Mouse (Mus musculus): ENCODE results near the gene Muc13. TPM values are rescaled to one million over a fixed set of nuclear protein-coding genes. Genes with fewer than 3 reads are reported as not detected.
A peak's percentile ranks its signal among the peaks of the same experiment; 100 is the strongest.

Gene Muc13
- polyA plus RNA-seq, 1 experiment from 2014 or later: 3.2 TPM

- no peak overlapping the region for H3K9ac ChIP-seq (ENCODE audit: low read depth, low read length)
- H3K27ac ChIP-seq (ENCODE audit: low read length): no peak overlapping the region
- WGBS (ENCODE audit: insufficient replicate concordance): 26% methylated on average over 7 of the region's 7 CpGs
- H3K36me3 ChIP-seq (ENCODE audit: control insufficient read depth, insufficient read depth): no peaks in the 10 kb centered on the region
- no peaks in the 10 kb centered on the region for H3K9me3 ChIP-seq (replicated peaks; ENCODE audit: control insufficient read depth, low read length)
- no peaks in the 10 kb centered on the region for H3K27me3 ChIP-seq (ENCODE audit: control insufficient read depth, insufficient read depth, low read depth, low read length)
- H3K4me3 ChIP-seq (ENCODE audit: low read depth, low read length): no peak overlapping the region
- no peak overlapping the region for H3K4me2 ChIP-seq (ENCODE audit: low read depth, low read length)
- no peak for ATAC-seq (ENCODE audit: low read depth)
- H3K4me1 ChIP-seq (ENCODE audit: control insufficient read depth, low read depth, low read length): peaks cover 9% of the 10 kb centered on the region; the same call in 1 of the 2 replicates
Observed at GRCm38 (mm10) chr16:33776766-33777529, 16.9 kb upstream of the Muc13 start.

DNA sequence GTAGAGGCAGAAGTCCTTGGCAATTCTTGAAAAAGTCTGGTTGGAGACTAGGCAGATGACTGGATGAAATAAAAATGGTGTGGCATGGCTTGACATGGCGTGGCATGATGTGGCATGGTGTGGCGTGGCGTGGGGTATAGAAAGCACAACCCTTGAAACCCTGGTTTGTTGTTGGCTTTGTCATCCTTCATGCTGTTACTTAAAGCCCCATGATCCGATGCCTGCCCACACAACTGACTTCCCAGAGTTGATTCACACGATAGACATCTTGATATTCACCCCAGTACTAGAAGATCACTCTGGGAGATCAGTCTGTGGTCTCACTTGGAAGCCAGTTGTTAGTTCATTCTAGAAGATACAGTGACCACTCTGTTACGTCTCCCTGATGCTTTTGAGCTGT lies 16.2 kb upstream of the Muc13 start:
- Histone ChIP-seq H3K4me2 (ENCODE audit: low read depth, low read length) (no peak overlapping the region), H3K4me1 (ENCODE audit: control insufficient read depth, low read depth, low read length) (peaks cover 11% of the 10 kb centered on the region), H3K9me3 (replicated peaks; ENCODE audit: control insufficient read depth, low read length) (no peaks in the 10 kb centered on the region), H3K27ac (ENCODE audit: low read length) (no peak overlapping the region), H3K9ac (ENCODE audit: low read depth, low read length) (no peak overlapping the region), H3K36me3 (ENCODE audit: control insufficient read depth, insufficient read depth) (no peaks in the 10 kb centered on the region), H3K4me3 (ENCODE audit: low read depth, low read length) (no peak overlapping the region), H3K27me3 (ENCODE audit: control insufficient read depth, insufficient read depth, low read depth, low read length) (no peaks in the 10 kb centered on the region)
- 64% methylated on average over 6 of the region's 6 CpGs for WGBS (ENCODE audit: insufficient replicate concordance)
- ATAC-seq (ENCODE audit: low read depth): no peak

- 26% methylated on average over 5 of the region's 5 CpGs for WGBS (ENCODE audit: insufficient replicate concordance)
- Histone ChIP-seq H3K27me3 (ENCODE audit: control insufficient read depth, insufficient read depth, low read depth, low read length) (no peaks in the 10 kb centered on the region), H3K9me3 (replicated peaks; ENCODE audit: control insufficient read depth, low read length) (no peaks in the 10 kb centered on the region), H3K4me3 (ENCODE audit: low read depth, low read length) (no peak overlapping the region), H3K9ac (ENCODE audit: low read depth, low read length) (no peak overlapping the region), H3K4me2 (ENCODE audit: low read depth, low read length) (no peak overlapping the region), H3K27ac (ENCODE audit: low read length) (no peak overlapping the region), H3K36me3 (ENCODE audit: control insufficient read depth, insufficient read depth) (no peaks in the 10 kb centered on the region), H3K4me1 (ENCODE audit: control insufficient read depth, low read depth, low read length) (peaks cover 8% of the 10 kb centered on the region)
- ATAC-seq (ENCODE audit: low read depth): peak; percentile 58
Observed at GRCm38 (mm10) chr16:33781789-33782728, 11.8 kb upstream of the Muc13 start.

- Histone ChIP-seq H3K27ac (ENCODE audit: low read length) (no peak overlapping the region), H3K9me3 (replicated peaks; ENCODE audit: control insufficient read depth, low read length) (no peaks in the 10 kb centered on the region), H3K4me3 (ENCODE audit: low read depth, low read length) (no peak overlapping the region), H3K36me3 (ENCODE audit: control insufficient read depth, insufficient read depth) (no peaks in the 10 kb centered on the region), H3K9ac (ENCODE audit: low read depth, low read length) (no peak overlapping the region), H3K4me1 (ENCODE audit: control insufficient read depth, low read depth, low read length) (peaks cover 8% of the 10 kb centered on the region), H3K4me2 (ENCODE audit: low read depth, low read length) (no peak overlapping the region), H3K27me3 (ENCODE audit: control insufficient read depth, insufficient read depth, low read depth, low read length) (no peaks in the 10 kb centered on the region)
- WGBS (ENCODE audit: insufficient replicate concordance): 30% methylated on average over 1 of the region's 1 CpGs
- ATAC-seq (ENCODE audit: low read depth): no peak
Observed at GRCm38 (mm10) chr16:33782729-33783091, 11.1 kb upstream of the Muc13 start.

- H3K27ac ChIP-seq (ENCODE audit: low read length): no peak overlapping the region
- 27% methylated on average over 1 of the region's 1 CpGs for WGBS (ENCODE audit: insufficient replicate concordance)
- H3K4me1 ChIP-seq (ENCODE audit: control insufficient read depth, low read depth, low read length): peaks cover 8% of the 10 kb centered on the region
- H3K9ac ChIP-seq (ENCODE audit: low read depth, low read length): no peak overlapping the region
- no peaks in the 10 kb centered on the region for H3K9me3 ChIP-seq (replicated peaks; ENCODE audit: control insufficient read depth, low read length)
- H3K4me2 ChIP-seq (ENCODE audit: low read depth, low read length): no peak overlapping the region
- no peak overlapping the region for H3K4me3 ChIP-seq (ENCODE audit: low read depth, low read length)
- ATAC-seq (ENCODE audit: low read depth): no peak
- H3K27me3 ChIP-seq (ENCODE audit: control insufficient read depth, insufficient read depth, low read depth, low read length): no peaks in the 10 kb centered on the region
- no peaks in the 10 kb centered on the region for H3K36me3 ChIP-seq (ENCODE audit: control insufficient read depth, insufficient read depth)
Observed at GRCm38 (mm10) chr16:33784547-33784946, 9.3 kb upstream of the Muc13 start.

DNA sequence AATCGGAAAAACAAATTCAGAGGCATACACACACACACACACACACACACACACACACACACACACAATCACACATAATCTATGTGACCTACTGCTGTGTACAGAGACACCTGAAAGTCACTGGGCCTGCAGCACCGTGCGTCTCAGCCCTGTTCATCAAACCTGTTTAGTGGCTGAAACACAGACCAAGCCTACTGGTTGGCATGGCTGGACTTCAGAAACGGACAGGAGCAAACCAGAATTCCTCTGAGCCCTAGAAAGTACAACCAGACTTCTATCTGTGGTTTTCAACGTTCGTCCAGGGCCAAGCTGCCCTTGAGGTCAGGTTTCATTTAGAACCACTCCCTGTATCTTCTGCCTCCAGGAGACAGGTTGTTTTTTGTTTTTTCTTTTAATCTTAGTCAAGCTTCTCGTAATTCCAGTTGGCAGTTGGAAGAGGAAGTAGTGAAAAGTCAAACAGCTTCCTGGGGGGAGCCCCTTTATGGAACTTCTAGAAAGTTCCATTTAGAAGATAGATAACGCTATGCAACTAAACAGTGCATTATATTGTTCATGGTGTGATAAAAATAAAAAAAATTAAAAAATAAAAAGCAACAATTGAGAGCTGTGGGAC lies 8.6 kb upstream of the Muc13 start:
- no peaks in the 10 kb centered on the region for H3K36me3 ChIP-seq (ENCODE audit: control insufficient read depth, insufficient read depth)
- no peaks in the 10 kb centered on the region for H3K9me3 ChIP-seq (replicated peaks; ENCODE audit: control insufficient read depth, low read length)
- no peak overlapping the region for H3K4me3 ChIP-seq (ENCODE audit: low read depth, low read length)
- H3K27me3 ChIP-seq (ENCODE audit: control insufficient read depth, insufficient read depth, low read depth, low read length): no peaks in the 10 kb centered on the region
- H3K9ac ChIP-seq (ENCODE audit: low read depth, low read length): no peak overlapping the region
- WGBS (ENCODE audit: insufficient replicate concordance): 19% methylated on average over 8 of the region's 8 CpGs
- ATAC-seq (ENCODE audit: low read depth): no peak
- no peak overlapping the region for H3K4me2 ChIP-seq (ENCODE audit: low read depth, low read length)
- H3K4me1 ChIP-seq (ENCODE audit: control insufficient read depth, low read depth, low read length): peaks cover 8% of the 10 kb centered on the region
- H3K27ac ChIP-seq (ENCODE audit: low read length): peak overlapping the region; percentile 61

- Histone ChIP-seq H3K9ac (ENCODE audit: low read depth, low read length) (no peak overlapping the region), H3K27me3 (ENCODE audit: control insufficient read depth, insufficient read depth, low read depth, low read length) (no peaks in the 10 kb centered on the region), H3K9me3 (replicated peaks; ENCODE audit: control insufficient read depth, low read length) (no peaks in the 10 kb centered on the region), H3K4me1 (ENCODE audit: control insufficient read depth, low read depth, low read length) (peaks cover 8% of the 10 kb centered on the region), H3K4me3 (ENCODE audit: low read depth, low read length) (no peak overlapping the region), H3K4me2 (ENCODE audit: low read depth, low read length) (no peak overlapping the region), H3K27ac (ENCODE audit: low read length) (no peak overlapping the region), H3K36me3 (ENCODE audit: control insufficient read depth, insufficient read depth) (no peaks in the 10 kb centered on the region)
- peak; percentile 32; the same call in 1 of the 2 replicates for ATAC-seq (ENCODE audit: low read depth)
- 35% methylated on average over 7 of the region's 7 CpGs for WGBS (ENCODE audit: insufficient replicate concordance)
Observed at GRCm38 (mm10) chr16:33786657-33787390, 7.0 kb upstream of the Muc13 start.

GRCm38 (mm10) chr16:33795106-33795505 lies 1.3 kb downstream of the Muc13 start:
- Histone ChIP-seq H3K36me3 (ENCODE audit: control insufficient read depth, insufficient read depth) (no peaks in the 10 kb centered on the region), H3K4me1 (ENCODE audit: control insufficient read depth, low read depth, low read length) (peaks cover 5% of the 10 kb centered on the region), H3K4me3 (ENCODE audit: low read depth, low read length) (no peak overlapping the region), H3K9ac (ENCODE audit: low read depth, low read length) (no peak overlapping the region), H3K9me3 (replicated peaks; ENCODE audit: control insufficient read depth, low read length) (no peaks in the 10 kb centered on the region), H3K27me3 (ENCODE audit: control insufficient read depth, insufficient read depth, low read depth, low read length) (no peaks in the 10 kb centered on the region), H3K27ac (ENCODE audit: low read length) (no peak overlapping the region), H3K4me2 (ENCODE audit: low read depth, low read length) (no peak overlapping the region)
- no peak for ATAC-seq (ENCODE audit: low read depth)
- 27% methylated on average over 4 of the region's 4 CpGs for WGBS (ENCODE audit: insufficient replicate concordance)

Data from liver, embryonic 16.5 days (tissue).